8 mouse cellular contexts compared by ENCODE assay signal in genomic region chr8:70539077-70539813, GRCm38 (mm10). TPM values are rescaled to one million over a fixed set of nuclear protein-coding genes. Genes with fewer than 3 reads are reported as not detected.
DNase-seq lines count a peak whose midpoint lies in the region; ATAC-seq and TF ChIP-seq lines count a peak whose summit lies in the region.

Ell (plus strand) TSS chr8:70539457.

- DNase-seq in Patski (ENCODE audit: low read depth, low spot score), result peak; percentile 95
- peak; percentile 99 for DNase-seq in cerebellum, postnatal 14 days
- peak; percentile 99 to 100 for DNase-seq in frontal cortex, postnatal 14 days (ENCODE audit: low spot score in 2 of 2)
- peak; percentile 96 to 99 for DNase-seq in layer of hippocampus, postnatal 25 days (ENCODE audit: extremely low spot score in 1 of 2, low spot score in 1 of 2)
- peak; percentile 100 for DNase-seq in lung, postnatal 25 days (ENCODE audit: low spot score)
- DNase-seq in retina, embryonic 14.5 days (ENCODE audit: low spot score), result peak; percentile 98
- peak; percentile 100 for DNase-seq in thymus, postnatal 4 days

- POLR2A ChIA-PET in Patski (lab: Charles Lee), result interaction anchor here (0.8 to 4.2 kb wide), 6 partner anchors 11 to 71 kb away, joined by 3 to 24 read pairs (median 4); partner anchors contain the start of genes Fkbp8, Kxd1, Ssbp4 and Uba52

- in situ Hi-C loops in Patski (cut with MboI; ENCODE audit: low pct_unique_long_range_greater_than_20kb), result no loop called here

- peak within 1 kb of the TSS; percentile 83 for H3K4me3 ChIP-seq in hindbrain, embryonic 13.5 days

- CTCF ChIA-PET in Patski (lab: Charles Lee), result interaction anchor here (1.4 to 4.1 kb wide), 2 partner anchors 12 to 71 kb away, joined by 4 to 20 read pairs; partner anchors contain the start of genes Fkbp8 and Kxd1

- H3K9ac ChIP-seq in hindbrain, embryonic 13.5 days, result peak within 1 kb of the TSS; percentile 88

- peak within 1 kb of the TSS; percentile 95 for H3K27ac ChIP-seq in hindbrain, embryonic 13.5 days

- peak; percentile 84 for ATAC-seq in Patski
- ATAC-seq in hindbrain, embryonic 13.5 days (ENCODE audit: low FRiP score), result peak; percentile 89

- H3K4me1 ChIP-seq in hindbrain, embryonic 13.5 days (replicated peaks), result peaks cover 49% of the 10 kb centered on the region

- peaks cover 34% of the 10 kb centered on the region for H3K36me3 ChIP-seq in hindbrain, embryonic 13.5 days

- no peaks in the 10 kb centered on the region for H3K27me3 ChIP-seq in Patski
- no peaks in the 10 kb centered on the region for H3K27me3 ChIP-seq in hindbrain, embryonic 13.5 days

- peak within 1 kb of the TSS; percentile 96 for H3K4me2 ChIP-seq in hindbrain, embryonic 13.5 days

- under 1% methylated on average over 58 of the region's 58 CpGs for WGBS in hindbrain, embryonic 13.5 days

- no peak for TF ChIP-seq CTCF in Patski (IDR thresholded peaks at IDR 0.05)

- no peaks in the 10 kb centered on the region for H3K9me3 ChIP-seq in hindbrain, embryonic 13.5 days

RNA-seq across cellular contexts. Expression of gene Ell, which starts in this region (rescaled TPM):
- 26.1 TPM for polyA plus RNA-seq in Patski (2021)
- 16.3 and 17.2 TPM in 2 replicates for polyA plus RNA-seq in hindbrain, embryonic 13.5 days (2015; fragmentation: Nextera tagmentation; extraction: Ambion mirVana)
- 10 to 100 TPM; 20.3 to 23.5 TPM for total RNA-seq in layer of hippocampus, postnatal 25 days (2021)

Comparison
In these comparisons a context has a peak if more than half of its experiments do, and no peak if none do; other contexts are left out.
1. Peak in every context shown above with its lines: DNase-seq, ATAC-seq, H3K4me3 ChIP-seq and H3K27ac ChIP-seq.